In the genomic region with DNA sequence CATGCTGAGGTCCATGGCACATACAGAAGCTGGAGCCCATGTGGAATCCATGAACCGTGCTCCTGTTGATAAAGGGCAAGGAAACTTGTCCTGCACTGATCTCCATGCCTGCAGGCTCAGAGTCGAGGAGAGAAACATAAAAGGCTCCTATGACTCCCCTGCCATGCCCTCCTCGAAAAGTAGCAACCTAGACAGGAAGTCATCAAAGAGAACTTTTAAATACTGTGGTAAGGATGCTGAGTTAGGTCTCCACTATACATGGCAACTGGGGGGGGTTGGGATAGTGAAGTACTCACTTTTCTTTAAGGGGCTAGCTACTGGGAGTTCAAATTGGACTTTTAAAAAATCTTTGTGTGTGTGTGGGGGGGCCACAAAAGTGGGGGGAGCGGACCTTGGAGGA, we compare ENCODE assay signal across 18 mouse cellular contexts.
"Had no signal": no experiment of that assay in that cellular context is flagged by ENCODE, and none has a peak within 500 bp of the region (broad histone marks: within the 10 kb centered on the region; RNA-seq: fewer than 3 reads in every experiment).

No protein-coding gene starts in this region.

- H3K4me3 ChIP-seq: limb, embryonic 10.5 days; limb, embryonic 13.5 days; liver, embryonic 12.5 days; liver, embryonic 15.5 days; lung, embryonic 15.5 days; midbrain, embryonic 10.5 days; midbrain, embryonic 13.5 days; myocyte had no signal

- ATAC-seq: liver, embryonic 12.5 days; midbrain, embryonic 13.5 days; midbrain, embryonic 16.5 days had no signal

- DNase-seq: kidney, adult 11 months; kidney, adult 9 months; kidney, postnatal 14 days; kidney, postnatal 4 days; liver; lung, adult 18-20 months; lung, postnatal 10 days; lung, postnatal 36 days had no signal

- H3K4me1 ChIP-seq: liver, embryonic 12.5 days had no signal

- H3K27me3 ChIP-seq: limb, embryonic 13.5 days; liver, embryonic 12.5 days; liver, embryonic 15.5 days; lung, embryonic 15.5 days; megakaryocyte, embryonic 14.5 days; midbrain, embryonic 13.5 days had no signal

- H3K36me3 ChIP-seq: liver, embryonic 15.5 days had no signal

- H3K27ac ChIP-seq: limb, embryonic 10.5 days; limb, embryonic 13.5 days; liver, embryonic 12.5 days; liver, embryonic 15.5 days; lung, embryonic 15.5 days; midbrain, embryonic 10.5 days; midbrain, embryonic 13.5 days had no signal
